ENCODE assay signal across 8 mouse cellular contexts in genomic region chr19:27218561-27219262, GRCm38 (mm10). TPM values are rescaled to one million over a fixed set of nuclear protein-coding genes. Genes with fewer than 3 reads are reported as not detected.
DNase-seq lines count a peak whose midpoint lies in the region; ATAC-seq and TF ChIP-seq lines count a peak whose summit lies in the region.

No protein-coding gene starts in this region.

- peak overlapping the region; percentile 71 for H3K4me3 ChIP-seq in forebrain, embryonic 12.5 days (replicated peaks)
- H3K4me3 ChIP-seq in heart, embryonic 15.5 days = peak overlapping the region; percentile 83
- peak overlapping the region; percentile 51; the same call in 1 of the 2 replicates for H3K4me3 ChIP-seq in liver, adult 2 months (ENCODE audit: insufficient read depth, low read depth, low read length)
- peak overlapping the region; percentile 87 for H3K4me3 ChIP-seq in midbrain, postnatal 0 days (ENCODE audit: low read depth, low read length)

- no peaks in the 10 kb centered on the region for H3K9me3 ChIP-seq in forebrain, embryonic 12.5 days
- H3K9me3 ChIP-seq in heart, embryonic 15.5 days (replicated peaks) = no peaks in the 10 kb centered on the region
- H3K9me3 ChIP-seq in midbrain, postnatal 0 days (ENCODE audit: low read length) = no peaks in the 10 kb centered on the region

- H3K36me3 ChIP-seq in forebrain, embryonic 12.5 days (replicated peaks) = no peaks in the 10 kb centered on the region
- no peaks in the 10 kb centered on the region for H3K36me3 ChIP-seq in heart, embryonic 15.5 days
- H3K36me3 ChIP-seq in liver, adult 2 months (ENCODE audit: control insufficient read depth, insufficient read depth, low read length) = no peaks in the 10 kb centered on the region
- no peaks in the 10 kb centered on the region for H3K36me3 ChIP-seq in midbrain, postnatal 0 days (ENCODE audit: insufficient read depth, low read length)

- H3K9ac ChIP-seq in forebrain, embryonic 12.5 days = peak overlapping the region; percentile 75
- peak overlapping the region; percentile 90 for H3K9ac ChIP-seq in heart, embryonic 15.5 days
- H3K9ac ChIP-seq in liver, adult 2 months (ENCODE audit: low read depth, low read length) = peak overlapping the region; percentile 55
- H3K9ac ChIP-seq in midbrain, postnatal 0 days (replicated peaks; ENCODE audit: low read length, poor library complexity, severe bottlenecking) = peak overlapping the region; percentile 89

- under 1% methylated on average over 30 of the region's 30 CpGs for WGBS in forebrain, embryonic 12.5 days
- 1% methylated on average over 30 of the region's 30 CpGs for WGBS in heart, embryonic 15.5 days
- under 1% methylated on average over 30 of the region's 30 CpGs for WGBS in liver, adult 2 months
- 1% methylated on average over 30 of the region's 30 CpGs for WGBS in midbrain, postnatal 0 days

- peaks cover 18% of the 10 kb centered on the region for H3K27me3 ChIP-seq in forebrain, embryonic 12.5 days
- peaks cover 13% of the 10 kb centered on the region for H3K27me3 ChIP-seq in heart, embryonic 15.5 days
- peaks cover 15% of the 10 kb centered on the region for H3K27me3 ChIP-seq in liver, adult 2 months (ENCODE audit: control insufficient read depth, insufficient read depth, low read length)
- no peaks in the 10 kb centered on the region for H3K27me3 ChIP-seq in midbrain, postnatal 0 days (ENCODE audit: insufficient read depth, low read length)

- peaks cover 29% of the 10 kb centered on the region for H3K4me1 ChIP-seq in forebrain, embryonic 12.5 days
- H3K4me1 ChIP-seq in heart, embryonic 15.5 days (replicated peaks) = peaks cover 39% of the 10 kb centered on the region
- H3K4me1 ChIP-seq in liver, adult 2 months (ENCODE audit: control insufficient read depth, insufficient read depth, low read length) = peaks cover 9% of the 10 kb centered on the region; the same call in 1 of the 2 replicates
- peaks cover 11% of the 10 kb centered on the region; the same call in 1 of the 2 replicates for H3K4me1 ChIP-seq in midbrain, postnatal 0 days (ENCODE audit: insufficient read depth, low read length)

- no peaks in the 10 kb centered on the region for H3K79me2 ChIP-seq in liver, adult 2 months (ENCODE audit: control insufficient read depth, insufficient read depth, low read length)

- no peak for TF ChIP-seq CTCF in liver, adult 2 months (IDR thresholded peaks at IDR 0.05; ENCODE audit: low read depth, low read length)
- no peak for TF ChIP-seq CTCF in midbrain, postnatal 0 days (IDR thresholded peaks at IDR 0.05)

- H3K4me2 ChIP-seq in forebrain, embryonic 12.5 days = peak overlapping the region; percentile 86
- H3K4me2 ChIP-seq in heart, embryonic 15.5 days = peak overlapping the region; percentile 91
- H3K4me2 ChIP-seq in midbrain, postnatal 0 days (ENCODE audit: low read depth, low read length, poor library complexity, severe bottlenecking) = peak overlapping the region; percentile 87

- peak overlapping the region; percentile 83 for H3K27ac ChIP-seq in forebrain, embryonic 12.5 days
- H3K27ac ChIP-seq in heart, embryonic 15.5 days = peak overlapping the region; percentile 91
- H3K27ac ChIP-seq in liver, adult 2 months (replicated peaks; ENCODE audit: insufficient read depth, low read depth, low read length) = no peak overlapping the region
- H3K27ac ChIP-seq in midbrain, postnatal 0 days (ENCODE audit: low read depth, low read length) = peak overlapping the region; percentile 87; the same call in 1 of the 2 replicates

- peak; percentile 2 to 5 for DNase-seq in thymus, postnatal 36 days
- no peak for DNase-seq in thymus, postnatal 14 days
- peak; percentile 86 for DNase-seq in kidney, postnatal 10 days
- DNase-seq in liver, adult 2 months (ENCODE audit: extremely low read depth, low read depth, low spot score) = peak; percentile 79
- DNase-seq in midbrain, postnatal 0 days (ENCODE audit: low spot score) = peak; percentile 74
- DNase-seq in testis, postnatal 10 days (ENCODE audit: low spot score) = peak; percentile 47

- ATAC-seq in forebrain, embryonic 12.5 days (ENCODE audit: low FRiP score) = peak; percentile 58
- peak; percentile 61 for ATAC-seq in heart, embryonic 15.5 days (replicated peaks; ENCODE audit: insufficient number of reproducible peaks, insufficient read depth, low FRiP score, low read depth)
- no peak for ATAC-seq in midbrain, postnatal 0 days (ENCODE audit: low FRiP score)

- TF ChIP-seq POLR2A in liver, adult 2 months (IDR thresholded peaks at IDR 0.05; ENCODE audit: extremely low read depth, insufficient read depth, low read length) = no peak

RNA-seq across cellular contexts. Expression of gene Vldlr, which starts 2.4 kb away (rescaled TPM):
- 11.1 and 13.2 TPM in 2 replicates for polyA plus RNA-seq in forebrain, embryonic 12.5 days (2016; fragmentation: Nextera tagmentation; extraction: Ambion mirVana)
- 27.0 and 29.7 TPM in 2 replicates for polyA plus RNA-seq in heart, embryonic 15.5 days (2015; fragmentation: Nextera tagmentation; extraction: Ambion mirVana)
- total RNA-seq in liver, adult 2 months (2014; rRNA removed) = 5.2 and 7.3 TPM in 2 replicates
- polyA plus RNA-seq in liver, adult 2 months (2012; rRNA removed) = 3.8 and 9.1 TPM in 2 replicates
- 49.0 and 54.3 TPM in 2 replicates for total RNA-seq in midbrain, postnatal 0 days (2014; rRNA removed)
- 35.9 and 37.9 TPM in 2 replicates for polyA plus RNA-seq in midbrain, postnatal 0 days (2015; fragmentation: Nextera tagmentation; extraction: Ambion mirVana)
